Mouse (Mus musculus): Measurements from ENCODE around the gene Irak4. TPM values are rescaled to one million over a fixed set of nuclear protein-coding genes. Genes with fewer than 3 reads are reported as not detected.

Irak4 gene
- polyA plus RNA-seq, 2 experiments, result 1.7 TPM

GRCm38 (mm10) chr15:94542567-94543408, 655 bp upstream of the Irak4 start:
- ATAC-seq (ENCODE audit: insufficient read depth) (peak; percentile 80), DNase-seq (ENCODE audit: low read depth in 3 of 3, low spot score in 3 of 3) (no peak)
- no peak overlapping the region for H3K27ac ChIP-seq
- H3K9ac ChIP-seq (replicated peaks), result peak overlapping the region; percentile 62; the same call in 1 of the 2 replicates
- 5% methylated on average over 20 of the region's 22 CpGs for WGBS (ENCODE audit: insufficient replicate concordance)
- no peaks in the 10 kb centered on the region for H3K36me3 ChIP-seq (replicated peaks; ENCODE audit: control insufficient read depth, insufficient read depth, low read depth)
- peaks cover 0 to 7% of the 10 kb centered on the region in 2 experiments; a peak in 3 of 4 replicates for H3K4me1 ChIP-seq (replicated peaks; ENCODE audit: control insufficient read depth in 2 of 2, insufficient read depth in 2 of 2, low read length in 1 of 2)
- peak overlapping the region; percentile 65 to 87 for H3K4me3 ChIP-seq (ENCODE audit: insufficient read depth in 1 of 2, low read depth in 2 of 2, low read length in 2 of 2)
- TF ChIP-seq CTCF (IDR thresholded peaks at IDR 0.05; ENCODE audit: low read depth) (no peak), EP300 (IDR thresholded peaks at IDR 0.05; ENCODE audit: low read depth) (no peak)
- H3K9me3 ChIP-seq (ENCODE audit: control insufficient read depth, low read length), result no peaks in the 10 kb centered on the region
- no peaks in the 10 kb centered on the region for H3K27me3 ChIP-seq (ENCODE audit: control insufficient read depth, insufficient read depth, low read length)
- H3K4me2 ChIP-seq (ENCODE audit: low read depth), result peak overlapping the region; percentile 78

GRCm38 (mm10) chr15:94544052-94544636, 701 bp downstream of the Irak4 start:
- Histone ChIP-seq H3K4me1 (replicated peaks; ENCODE audit: control insufficient read depth in 2 of 2, insufficient read depth in 2 of 2, low read length in 1 of 2) (peaks cover 0 to 7% of the 10 kb centered on the region in 2 experiments; a peak in 3 of 4 replicates), H3K4me2 (ENCODE audit: low read depth) (peak overlapping the region; percentile 78), H3K27ac (no peak overlapping the region; the same call in 1 of the 2 replicates), H3K9me3 (ENCODE audit: control insufficient read depth, low read length) (no peaks in the 10 kb centered on the region), H3K9ac (replicated peaks) (peak overlapping the region; percentile 71), H3K27me3 (ENCODE audit: control insufficient read depth, insufficient read depth, low read length) (no peaks in the 10 kb centered on the region), H3K4me3 (ENCODE audit: insufficient read depth in 1 of 2, low read depth in 2 of 2, low read length in 2 of 2) (peak overlapping the region; percentile 65 to 87), H3K36me3 (replicated peaks; ENCODE audit: control insufficient read depth, insufficient read depth, low read depth) (no peaks in the 10 kb centered on the region)
- WGBS (ENCODE audit: insufficient replicate concordance), result 35% methylated on average over 9 of the region's 9 CpGs
- DNase-seq (ENCODE audit: low read depth in 3 of 3, low spot score in 3 of 3) (no peak), ATAC-seq (ENCODE audit: insufficient read depth) (no peak)
- TF ChIP-seq CTCF (IDR thresholded peaks at IDR 0.05; ENCODE audit: low read depth), result no peak
- no peak for TF ChIP-seq EP300 (IDR thresholded peaks at IDR 0.05; ENCODE audit: low read depth)

- H3K4me1 ChIP-seq (replicated peaks; ENCODE audit: control insufficient read depth in 2 of 2, insufficient read depth in 2 of 2, low read length in 1 of 2), result peaks cover 0 to 7% of the 10 kb centered on the region in 2 experiments; a peak in 3 of 4 replicates
- WGBS (ENCODE audit: insufficient replicate concordance), result 61% methylated on average over 4 of the region's 4 CpGs
- H3K4me3 ChIP-seq (ENCODE audit: insufficient read depth in 1 of 2, low read depth in 2 of 2, low read length in 2 of 2), result no peak overlapping the region
- no peak overlapping the region for H3K9ac ChIP-seq (replicated peaks)
- peak overlapping the region; percentile 78; the same call in 1 of the 2 replicates for H3K4me2 ChIP-seq (ENCODE audit: low read depth)
- H3K36me3 ChIP-seq (replicated peaks; ENCODE audit: control insufficient read depth, insufficient read depth, low read depth), result no peaks in the 10 kb centered on the region
- ATAC-seq (ENCODE audit: insufficient read depth), result no peak
- no peaks in the 10 kb centered on the region for H3K27me3 ChIP-seq (ENCODE audit: control insufficient read depth, insufficient read depth, low read length)
- H3K27ac ChIP-seq, result no peak overlapping the region
- DNase-seq (ENCODE audit: low read depth in 3 of 3, low spot score in 3 of 3), result no peak
- TF ChIP-seq CTCF (IDR thresholded peaks at IDR 0.05; ENCODE audit: low read depth) (no peak), EP300 (IDR thresholded peaks at IDR 0.05; ENCODE audit: low read depth) (no peak)
- H3K9me3 ChIP-seq (ENCODE audit: control insufficient read depth, low read length), result no peaks in the 10 kb centered on the region
Measured at GRCm38 (mm10) chr15:94544844-94545243, 1.4 kb downstream of the Irak4 start.

GRCm38 (mm10) chr15:94553536-94553935, 10.1 kb downstream of the Irak4 start:
- Histone ChIP-seq H3K36me3 (replicated peaks; ENCODE audit: control insufficient read depth, insufficient read depth, low read depth) (no peaks in the 10 kb centered on the region), H3K4me3 (ENCODE audit: insufficient read depth in 1 of 2, low read depth in 2 of 2, low read length in 2 of 2) (no peak overlapping the region), H3K27me3 (ENCODE audit: control insufficient read depth, insufficient read depth, low read length) (no peaks in the 10 kb centered on the region), H3K4me1 (replicated peaks; ENCODE audit: control insufficient read depth in 2 of 2, insufficient read depth in 2 of 2, low read length in 1 of 2) (no peaks in the 10 kb centered on the region), H3K9ac (replicated peaks) (no peak overlapping the region), H3K9me3 (ENCODE audit: control insufficient read depth, low read length) (no peaks in the 10 kb centered on the region), H3K4me2 (ENCODE audit: low read depth) (no peak overlapping the region), H3K27ac (no peak overlapping the region)
- TF ChIP-seq CTCF (IDR thresholded peaks at IDR 0.05; ENCODE audit: low read depth), result no peak
- no peak for TF ChIP-seq EP300 (IDR thresholded peaks at IDR 0.05; ENCODE audit: low read depth)
- no peak for ATAC-seq (ENCODE audit: insufficient read depth)
- WGBS (ENCODE audit: insufficient replicate concordance), result 87% methylated on average over 9 of the region's 9 CpGs
- DNase-seq (ENCODE audit: low read depth in 3 of 3, low spot score in 3 of 3), result no peak

GRCm38 (mm10) chr15:94557442-94557841, 14.0 kb downstream of the Irak4 start:
- Histone ChIP-seq H3K4me2 (ENCODE audit: low read depth) (no peak overlapping the region), H3K4me1 (replicated peaks; ENCODE audit: control insufficient read depth in 2 of 2, insufficient read depth in 2 of 2, low read length in 1 of 2) (0 out of 4 replicates have a peak, but pooled peaks cover 0 to 2% of the 10 kb centered on the region in 2 experiments), H3K36me3 (replicated peaks; ENCODE audit: control insufficient read depth, insufficient read depth, low read depth) (no peaks in the 10 kb centered on the region), H3K27me3 (ENCODE audit: control insufficient read depth, insufficient read depth, low read length) (no peaks in the 10 kb centered on the region), H3K9ac (replicated peaks) (no peak overlapping the region), H3K9me3 (ENCODE audit: control insufficient read depth, low read length) (no peaks in the 10 kb centered on the region), H3K4me3 (ENCODE audit: insufficient read depth in 1 of 2, low read depth in 2 of 2, low read length in 2 of 2) (no peak overlapping the region), H3K27ac (no peak overlapping the region)
- 31% methylated on average over 7 of the region's 7 CpGs for WGBS (ENCODE audit: insufficient replicate concordance)
- TF ChIP-seq CTCF (IDR thresholded peaks at IDR 0.05; ENCODE audit: low read depth) (peak; percentile 93), EP300 (IDR thresholded peaks at IDR 0.05; ENCODE audit: low read depth) (no peak)
- peak; percentile 52; the same call in 1 of the 2 replicates for ATAC-seq (ENCODE audit: insufficient read depth)
- DNase-seq (ENCODE audit: low read depth in 3 of 3, low spot score in 3 of 3), result peak; percentile 41 to 52 (median 50)

All from liver, embryonic 14.5 days (tissue).